Mouse (Mus musculus): Measurements from ENCODE around the gene Tnrc6b. TPM values are rescaled to one million over a fixed set of nuclear protein-coding genes. Genes with fewer than 3 reads are reported as not detected.

Gene Tnrc6b
- polyA plus RNA-seq, 1 experiment: 8.9 TPM

- Histone ChIP-seq H3K79me2 (ENCODE audit: control insufficient read depth, insufficient read depth) (no peaks in the 10 kb centered on the region), H3K27me3 (ENCODE audit: control insufficient read depth, insufficient read depth, insufficient read length) (no peaks in the 10 kb centered on the region), H3ac (ENCODE audit: control insufficient read depth, insufficient read length) (no peak overlapping the region), H3K4me3 (no peak overlapping the region), H3K36me3 (ENCODE audit: control insufficient read depth, insufficient read depth) (no peaks in the 10 kb centered on the region), H3K4me2 (ENCODE audit: low read depth) (no peak overlapping the region)
- no peak for TF ChIP-seq MYOD1 (IDR thresholded peaks at IDR 0.05; ENCODE audit: control insufficient read depth in 1 of 3, insufficient read length in 2 of 3, low read depth in 2 of 3)
These were observed 9.1 kb downstream of the Tnrc6b start for GRCm38 (mm10) chr15:80720249-80720648.

GRCm38 (mm10) chr15:80721861-80722260 lies 10.7 kb downstream of the Tnrc6b start:
- H3K4me3 ChIP-seq: no peak overlapping the region
- H3ac ChIP-seq (ENCODE audit: control insufficient read depth, insufficient read length): no peak overlapping the region
- TF ChIP-seq POLR2A (IDR thresholded peaks at IDR 0.05; ENCODE audit: insufficient read length, low read depth): no peak
- no peak for TF ChIP-seq TCF3 (IDR thresholded peaks at IDR 0.05; ENCODE audit: insufficient read length, low read depth)
- no peak for TF ChIP-seq E2F4 (IDR thresholded peaks at IDR 0.05; ENCODE audit: insufficient read depth)
- peak; percentile 56 for TF ChIP-seq USF1 (IDR thresholded peaks at IDR 0.05; ENCODE audit: low read depth)
- no peak for TF ChIP-seq MYOG (IDR thresholded peaks at IDR 0.05; ENCODE audit: control insufficient read depth in 1 of 3, insufficient read depth in 1 of 3, insufficient read length in 2 of 3, low read depth in 2 of 3)
- no peaks in the 10 kb centered on the region for H3K27me3 ChIP-seq (ENCODE audit: control insufficient read depth, insufficient read depth, insufficient read length)
- H3K79me2 ChIP-seq (ENCODE audit: control insufficient read depth, insufficient read depth): no peaks in the 10 kb centered on the region
- no peaks in the 10 kb centered on the region for H3K36me3 ChIP-seq (ENCODE audit: control insufficient read depth, insufficient read depth)
- no peak overlapping the region for H3K4me2 ChIP-seq (ENCODE audit: low read depth)

GRCm38 (mm10) chr15:80722366-80722765 lies 11.3 kb downstream of the Tnrc6b start:
- H3K79me2 ChIP-seq (ENCODE audit: control insufficient read depth, insufficient read depth): no peaks in the 10 kb centered on the region
- H3K27me3 ChIP-seq (ENCODE audit: control insufficient read depth, insufficient read depth, insufficient read length): no peaks in the 10 kb centered on the region
- no peaks in the 10 kb centered on the region for H3K36me3 ChIP-seq (ENCODE audit: control insufficient read depth, insufficient read depth)
- H3K4me2 ChIP-seq (ENCODE audit: low read depth): no peak overlapping the region
- no peak for TF ChIP-seq CEBPB (IDR thresholded peaks at IDR 0.05; ENCODE audit: insufficient read depth, poor library complexity, severe bottlenecking)
- no peak for TF ChIP-seq MYOG (IDR thresholded peaks at IDR 0.05; ENCODE audit: control insufficient read depth in 1 of 3, insufficient read depth in 1 of 3, insufficient read length in 2 of 3, low read depth in 2 of 3)
- no peak for TF ChIP-seq REST (IDR thresholded peaks at IDR 0.05; ENCODE audit: insufficient read depth, insufficient read length)
- TF ChIP-seq TCF12 (IDR thresholded peaks at IDR 0.05; ENCODE audit: insufficient read depth, poor library complexity, severe bottlenecking): no peak
- TF ChIP-seq TCF3 (IDR thresholded peaks at IDR 0.05; ENCODE audit: insufficient read length, low read depth): no peak
- no peak for TF ChIP-seq POLR2A (IDR thresholded peaks at IDR 0.05; ENCODE audit: insufficient read length, low read depth)
- TF ChIP-seq USF1 (IDR thresholded peaks at IDR 0.05; ENCODE audit: low read depth): no peak
- TF ChIP-seq E2F4 (IDR thresholded peaks at IDR 0.05; ENCODE audit: insufficient read depth): no peak
- no peak for TF ChIP-seq MAX (IDR thresholded peaks at IDR 0.05; ENCODE audit: low read depth)
- no peak for TF ChIP-seq POLR2AphosphoS2 (IDR thresholded peaks at IDR 0.05; ENCODE audit: insufficient read length, low read depth)
- no peak for TF ChIP-seq MYOD1 (IDR thresholded peaks at IDR 0.05; ENCODE audit: control insufficient read depth in 1 of 3, insufficient read length in 2 of 3, low read depth in 2 of 3)
- no peak for TF ChIP-seq SRF (IDR thresholded peaks at IDR 0.05; ENCODE audit: control insufficient read depth, insufficient read length, low read depth)
- no peak overlapping the region for H3K4me3 ChIP-seq
- H3ac ChIP-seq (ENCODE audit: control insufficient read depth, insufficient read length): no peak overlapping the region

- no peak overlapping the region for H3K4me3 ChIP-seq
- no peak overlapping the region for H3K4me2 ChIP-seq (ENCODE audit: low read depth)
- no peaks in the 10 kb centered on the region for H3K36me3 ChIP-seq (ENCODE audit: control insufficient read depth, insufficient read depth)
- H3K27me3 ChIP-seq (ENCODE audit: control insufficient read depth, insufficient read depth, insufficient read length): no peaks in the 10 kb centered on the region
- TF ChIP-seq MAX (IDR thresholded peaks at IDR 0.05; ENCODE audit: low read depth) (no peak), TCF12 (IDR thresholded peaks at IDR 0.05; ENCODE audit: insufficient read depth, poor library complexity, severe bottlenecking) (no peak), CEBPB (IDR thresholded peaks at IDR 0.05; ENCODE audit: insufficient read depth, poor library complexity, severe bottlenecking) (no peak), E2F4 (IDR thresholded peaks at IDR 0.05; ENCODE audit: insufficient read depth) (no peak), MYOD1 (IDR thresholded peaks at IDR 0.05; ENCODE audit: control insufficient read depth in 1 of 3, insufficient read length in 2 of 3, low read depth in 2 of 3) (no peak)
- H3ac ChIP-seq (ENCODE audit: control insufficient read depth, insufficient read length): no peak overlapping the region
- no peaks in the 10 kb centered on the region for H3K79me2 ChIP-seq (ENCODE audit: control insufficient read depth, insufficient read depth)
These were observed 18.4 kb downstream of the Tnrc6b start for GRCm38 (mm10) chr15:80729477-80729876.

GRCm38 (mm10) chr15:80731043-80731442 lies 19.9 kb downstream of the Tnrc6b start:
- H3K27me3 ChIP-seq (ENCODE audit: control insufficient read depth, insufficient read depth, insufficient read length): no peaks in the 10 kb centered on the region
- TF ChIP-seq MAX (IDR thresholded peaks at IDR 0.05; ENCODE audit: low read depth) (no peak), SRF (IDR thresholded peaks at IDR 0.05; ENCODE audit: control insufficient read depth, insufficient read length, low read depth) (no peak), TCF3 (IDR thresholded peaks at IDR 0.05; ENCODE audit: insufficient read length, low read depth) (no peak), MYOD1 (IDR thresholded peaks at IDR 0.05; ENCODE audit: control insufficient read depth in 1 of 3, insufficient read length in 2 of 3, low read depth in 2 of 3) (no peak)
- no peak overlapping the region for H3ac ChIP-seq (ENCODE audit: control insufficient read depth, insufficient read length)
- no peak overlapping the region for H3K4me2 ChIP-seq (ENCODE audit: low read depth)
- H3K79me2 ChIP-seq (ENCODE audit: control insufficient read depth, insufficient read depth): no peaks in the 10 kb centered on the region
- no peak overlapping the region for H3K4me3 ChIP-seq
- no peaks in the 10 kb centered on the region for H3K36me3 ChIP-seq (ENCODE audit: control insufficient read depth, insufficient read depth)

GRCm38 (mm10) chr15:80731511-80731910 lies 20.4 kb downstream of the Tnrc6b start:
- no peak for TF ChIP-seq TCF3 (IDR thresholded peaks at IDR 0.05; ENCODE audit: insufficient read length, low read depth)
- no peak for TF ChIP-seq MYOG (IDR thresholded peaks at IDR 0.05; ENCODE audit: control insufficient read depth in 1 of 3, insufficient read depth in 1 of 3, insufficient read length in 2 of 3, low read depth in 2 of 3)
- TF ChIP-seq E2F4 (IDR thresholded peaks at IDR 0.05; ENCODE audit: insufficient read depth): no peak
- no peak for TF ChIP-seq USF1 (IDR thresholded peaks at IDR 0.05; ENCODE audit: low read depth)
- no peak for TF ChIP-seq POLR2A (IDR thresholded peaks at IDR 0.05; ENCODE audit: insufficient read length, low read depth)
- no peak for TF ChIP-seq SRF (IDR thresholded peaks at IDR 0.05; ENCODE audit: control insufficient read depth, insufficient read length, low read depth)
- Histone ChIP-seq H3K27me3 (ENCODE audit: control insufficient read depth, insufficient read depth, insufficient read length) (no peaks in the 10 kb centered on the region), H3K4me3 (no peak overlapping the region), H3K79me2 (ENCODE audit: control insufficient read depth, insufficient read depth) (no peaks in the 10 kb centered on the region), H3K4me2 (ENCODE audit: low read depth) (no peak overlapping the region), H3ac (ENCODE audit: control insufficient read depth, insufficient read length) (no peak overlapping the region), H3K36me3 (ENCODE audit: control insufficient read depth, insufficient read depth) (no peaks in the 10 kb centered on the region)
